Comparison of ENCODE assay signal across 8 mouse cellular contexts in genomic region chr14:39472790-39473761, GRCm38 (mm10). TPM values are rescaled to one million over a fixed set of nuclear protein-coding genes. Genes with fewer than 3 reads are reported as not detected.
DNase-seq lines count a peak whose midpoint lies in the region; ATAC-seq and TF ChIP-seq lines count a peak whose summit lies in the region.

Gene Nrg3 (minus strand): TSS chr14:39473088.

- peak within 1 kb of the TSS; percentile 78 for H3K4me2 ChIP-seq in lung, embryonic 14.5 days
- H3K4me2 ChIP-seq in forebrain, postnatal 0 days (ENCODE audit: low read depth) = peak within 1 kb of the TSS; percentile 69
- H3K4me2 ChIP-seq in midbrain, embryonic 12.5 days (replicated peaks) = peak within 1 kb of the TSS; percentile 90

- H3K4me3 ChIP-seq in lung, embryonic 14.5 days (ENCODE audit: low read depth, low read length) = peak within 1 kb of the TSS; percentile 43
- no peak within 1 kb of the TSS for H3K4me3 ChIP-seq in lung, adult 2 months (replicated peaks; ENCODE audit: extremely low read depth, low read depth, low read length)
- H3K4me3 ChIP-seq in forebrain, postnatal 0 days (ENCODE audit: low read depth, low read length) = peak within 1 kb of the TSS; percentile 87
- H3K4me3 ChIP-seq in midbrain, embryonic 12.5 days = peak within 1 kb of the TSS; percentile 73

- TF ChIP-seq CTCF in lung, embryonic 14.5 days (IDR thresholded peaks at IDR 0.05; ENCODE audit: low read depth) = 0 out of 2 replicates have a peak, but pooled peaks have one; percentile 6
- TF ChIP-seq CTCF in lung, adult 2 months (IDR thresholded peaks at IDR 0.05; ENCODE audit: insufficient read depth, low read length) = no peak
- TF ChIP-seq CTCF in forebrain, postnatal 0 days (IDR thresholded peaks at IDR 0.05; ENCODE audit: low read depth) = peak; percentile 53

- peak; percentile 87 for ATAC-seq in lung, embryonic 14.5 days (ENCODE audit: insufficient read depth)
- ATAC-seq in forebrain, postnatal 0 days = peak; percentile 81
- ATAC-seq in midbrain, embryonic 12.5 days (ENCODE audit: low FRiP score, low read depth) = peak; percentile 78

- no peaks in the 10 kb centered on the region for H3K4me1 ChIP-seq in lung, embryonic 14.5 days (ENCODE audit: insufficient read depth)
- H3K4me1 ChIP-seq in lung, adult 2 months (ENCODE audit: control insufficient read depth, insufficient read depth, low read length) = no peaks in the 10 kb centered on the region
- 0 out of 2 replicates have a peak, but pooled peaks cover 4% of the 10 kb centered on the region for H3K4me1 ChIP-seq in forebrain, postnatal 0 days (ENCODE audit: insufficient read depth)
- H3K4me1 ChIP-seq in midbrain, embryonic 12.5 days = peaks cover 19% of the 10 kb centered on the region; the same call in 1 of the 2 replicates

- H3K27me3 ChIP-seq in lung, embryonic 14.5 days (ENCODE audit: insufficient read depth, low read length) = peaks cover 58% of the 10 kb centered on the region
- H3K27me3 ChIP-seq in forebrain, postnatal 0 days (ENCODE audit: insufficient read depth, low read length) = 0 out of 2 replicates have a peak, but pooled peaks cover 4% of the 10 kb centered on the region
- H3K27me3 ChIP-seq in midbrain, embryonic 12.5 days = peaks cover 50% of the 10 kb centered on the region

- H3K27ac ChIP-seq in lung, embryonic 14.5 days (ENCODE audit: low read depth) = no peak within 1 kb of the TSS
- H3K27ac ChIP-seq in forebrain, postnatal 0 days (ENCODE audit: low read depth, low read length) = peak within 1 kb of the TSS; percentile 93
- peak within 1 kb of the TSS; percentile 89 for H3K27ac ChIP-seq in midbrain, embryonic 12.5 days (replicated peaks)

- peak within 1 kb of the TSS; percentile 16; the same call in 1 of the 2 replicates for H3K9ac ChIP-seq in lung, embryonic 14.5 days
- peak within 1 kb of the TSS; percentile 90 for H3K9ac ChIP-seq in forebrain, postnatal 0 days
- peak within 1 kb of the TSS; percentile 73 for H3K9ac ChIP-seq in midbrain, embryonic 12.5 days (replicated peaks)

- peak; percentile 58 for DNase-seq in lung, embryonic 14.5 days
- no peak for DNase-seq in lung, adult 2 months
- peak; percentile 74 for DNase-seq in cerebellum, adult 8-10 months
- peak; percentile 81 for DNase-seq in forebrain, postnatal 0 days
- DNase-seq in layer of hippocampus, postnatal 36 days = peak; percentile 65 to 71
- peak; percentile 23 for DNase-seq in testis, postnatal 14 days (ENCODE audit: low spot score)
- DNase-seq in spleen, postnatal 36 days (ENCODE audit: low spot score in 2 of 2) = no peak

- no peaks in the 10 kb centered on the region for H3K36me3 ChIP-seq in lung, embryonic 14.5 days (ENCODE audit: insufficient read depth)
- no peaks in the 10 kb centered on the region for H3K36me3 ChIP-seq in forebrain, postnatal 0 days (ENCODE audit: insufficient read depth)
- H3K36me3 ChIP-seq in midbrain, embryonic 12.5 days = no peaks in the 10 kb centered on the region

- WGBS in lung, embryonic 14.5 days = 1% methylated on average over 81 of the region's 121 CpGs
- 2% methylated on average over 110 of the region's 121 CpGs for WGBS in lung, adult 2 months
- 2% methylated on average over 97 of the region's 121 CpGs for WGBS in forebrain, postnatal 0 days
- under 1% methylated on average over 83 of the region's 121 CpGs for WGBS in midbrain, embryonic 12.5 days

- H3K9me3 ChIP-seq in lung, embryonic 14.5 days (ENCODE audit: low read depth, low read length) = no peaks in the 10 kb centered on the region
- H3K9me3 ChIP-seq in forebrain, postnatal 0 days (ENCODE audit: low read length) = no peaks in the 10 kb centered on the region
- no peaks in the 10 kb centered on the region for H3K9me3 ChIP-seq in midbrain, embryonic 12.5 days

- TF ChIP-seq POLR2A in lung, adult 2 months (IDR thresholded peaks at IDR 0.05; ENCODE audit: borderline replicate concordance, extremely low read depth, low read depth, low read length) = no peak

RNA-seq across cellular contexts. Expression of gene Nrg3, which starts in this region (rescaled TPM):
- polyA plus RNA-seq in lung, embryonic 14.5 days (2014; fragmentation: Nextera tagmentation; extraction: Ambion mirVana) = 0.08 TPM in 1 of 2 replicates, not detected in the other
- polyA plus RNA-seq in lung, adult 2 months (2012; rRNA removed) = not detected in 2 replicates
- total RNA-seq in forebrain, postnatal 0 days (2014; rRNA removed) = 26.7 and 33.1 TPM in 2 replicates
- 3.8 and 8.1 TPM in 2 replicates for polyA plus RNA-seq in forebrain, postnatal 0 days (2015; fragmentation: Nextera tagmentation; extraction: Ambion mirVana)
- total RNA-seq in layer of hippocampus, postnatal 36 days (2021) = 10 to 100 TPM; 63.5 to 76.8 TPM
- 3.7 and 4.2 TPM in 2 replicates for polyA plus RNA-seq in midbrain, embryonic 12.5 days (2016; fragmentation: Nextera tagmentation; extraction: Ambion mirVana)

Comparison
In these comparisons a context has a peak if more than half of its experiments do, and no peak if none do; other contexts are left out.
1. Peak in DNase-seq, ATAC-seq, H3K4me3 ChIP-seq, H3K9ac ChIP-seq and H3K4me2 ChIP-seq in lung, embryonic 14.5 days; RNA of the gene not detected or under 1 TPM.
2. DNase-seq: peak in cerebellum, adult 8-10 months (single experiment), forebrain, postnatal 0 days (single experiment), layer of hippocampus, postnatal 36 days (2 of 2) and testis, postnatal 14 days (single experiment); none in lung, adult 2 months (single experiment) and spleen, postnatal 36 days (0 of 2).
3. H3K9ac ChIP-seq: peak in every context shown above with its lines; median percentile 90 in forebrain, postnatal 0 days; 73 in midbrain, embryonic 12.5 days; 16 in lung, embryonic 14.5 days.
4. Peak in every context shown above with its lines, with median percentiles within 50 percentile points of each other: ATAC-seq and H3K4me2 ChIP-seq.